Mouse (Mus musculus): Measurements from ENCODE around the gene Clasp2.
"Not testable (repeated sequence)": the region's sequence is repeated elsewhere in the genome, so short reads cannot be mapped to it uniquely, and the experiment has no call there.

Clasp2 gene

GRCm38 (mm10) chr9:113758472-113758871, 17.2 kb downstream of the Clasp2 start:
- no peak for DNase-seq

GRCm38 (mm10) chr9:113759684-113760083, 18.4 kb downstream of the Clasp2 start:
- DNase-seq: no peak

- no peak for DNase-seq
These were observed 21.1 kb downstream of the Clasp2 start for GRCm38 (mm10) chr9:113762389-113762788.

GRCm38 (mm10) chr9:113763123-113763522, 21.9 kb downstream of the Clasp2 start:
- no peak for DNase-seq

- no peak for DNase-seq
These were observed 29.4 kb downstream of the Clasp2 start for GRCm38 (mm10) chr9:113770640-113771039.

GRCm38 (mm10) chr9:113780863-113781262, 39.6 kb downstream of the Clasp2 start:
- no peak for DNase-seq

- DNase-seq: no peak
These were observed 41.2 kb downstream of the Clasp2 start for GRCm38 (mm10) chr9:113782362-113783005.

GRCm38 (mm10) chr9:113783674-113784073, 42.4 kb downstream of the Clasp2 start:
- no peak for DNase-seq

- not testable (repeated sequence) for DNase-seq
These were observed 48.0 kb downstream of the Clasp2 start for GRCm38 (mm10) chr9:113789283-113789682.

GRCm38 (mm10) chr9:113792651-113793512, 51.6 kb downstream of the Clasp2 start:
- DNase-seq: peak; percentile 72

GRCm38 (mm10) chr9:113793513-113793905, 52.2 kb downstream of the Clasp2 start:
- no peak for DNase-seq

- no peak for DNase-seq
These were observed 52.7 kb downstream of the Clasp2 start for GRCm38 (mm10) chr9:113793966-113794365.

- DNase-seq: no peak
These were observed 55.9 kb downstream of the Clasp2 start for GRCm38 (mm10) chr9:113797206-113797605.

GRCm38 (mm10) chr9:113800671-113801070, 59.4 kb downstream of the Clasp2 start:
- no peak for DNase-seq

- DNase-seq: no peak
These were observed 61.5 kb downstream of the Clasp2 start for GRCm38 (mm10) chr9:113802734-113803133.

- DNase-seq: no peak
These were observed 62.5 kb downstream of the Clasp2 start for GRCm38 (mm10) chr9:113803751-113804150.

- no peak for DNase-seq
These were observed 64.1 kb downstream of the Clasp2 start for GRCm38 (mm10) chr9:113805359-113805758.

- no peak for DNase-seq
These were observed 70.1 kb downstream of the Clasp2 start for GRCm38 (mm10) chr9:113811327-113811726.

GRCm38 (mm10) chr9:113811957-113812670, 70.8 kb downstream of the Clasp2 start:
- peak; percentile 53 for DNase-seq

- no peak for DNase-seq
These were observed 71.4 kb downstream of the Clasp2 start for GRCm38 (mm10) chr9:113812671-113813001.

- DNase-seq: no peak
These were observed 71.8 kb downstream of the Clasp2 start for GRCm38 (mm10) chr9:113813086-113813485.

- no peak for DNase-seq
These were observed 74.6 kb downstream of the Clasp2 start for GRCm38 (mm10) chr9:113815836-113816235.

GRCm38 (mm10) chr9:113822150-113822549, 80.9 kb downstream of the Clasp2 start:
- DNase-seq: no peak

- no peak for DNase-seq
These were observed 87.4 kb downstream of the Clasp2 start for GRCm38 (mm10) chr9:113828719-113829118.

All from cerebellum, adult 11 months (tissue).